Comparison of ENCODE assay signal across 26 mouse cellular contexts in the genomic region with DNA sequence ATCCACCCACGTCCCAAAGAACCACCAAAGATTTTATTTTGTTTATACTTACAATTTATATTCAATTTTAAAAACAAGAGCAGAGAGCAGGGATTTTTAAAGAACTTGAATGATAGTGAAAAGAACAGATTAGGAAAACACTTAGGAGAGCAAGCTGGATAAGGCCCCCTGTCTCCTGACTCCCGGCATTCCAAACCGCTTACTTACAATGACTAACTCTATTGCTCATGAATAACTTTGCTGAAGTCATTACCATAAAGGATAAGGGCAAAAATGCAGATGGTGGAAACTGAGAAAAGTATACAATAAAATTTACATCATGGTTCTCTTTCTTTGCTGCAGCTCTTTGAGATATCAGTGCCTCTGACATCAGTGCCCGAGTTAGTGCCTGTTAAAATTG. TPM values are rescaled to one million over a fixed set of nuclear protein-coding genes. Genes with fewer than 3 reads are reported as not detected.
A peak's percentile ranks its signal among the peaks of the same experiment; 100 is the strongest.
DNase-seq lines count a peak whose midpoint lies in the region; TF ChIP-seq lines count a peak whose summit lies in the region.
"Had no signal": no experiment of that assay in that cellular context is flagged by ENCODE, and none has a peak within 500 bp of the region (broad histone marks: within the 10 kb centered on the region; RNA-seq: fewer than 3 reads in every experiment).

No protein-coding gene starts in this region.

- no peaks in the 10 kb centered on the region for H3K79me2 ChIP-seq in myocyte (ENCODE audit: control insufficient read depth, insufficient read depth)

- no peaks in the 10 kb centered on the region for H3K36me3 ChIP-seq in myocyte (ENCODE audit: control insufficient read depth, insufficient read depth)
- no peaks in the 10 kb centered on the region for H3K36me3 ChIP-seq in embryonic facial prominence, embryonic 10.5 days (replicated peaks)
- H3K36me3 ChIP-seq: embryonic facial prominence, embryonic 12.5 days; forebrain, embryonic 10.5 days; forebrain, embryonic 12.5 days had no signal

- no peak overlapping the region for H3K4me3 ChIP-seq in myocyte
- H3K4me3 ChIP-seq in embryonic facial prominence, embryonic 10.5 days = no peak overlapping the region
- H3K4me3 ChIP-seq: embryonic facial prominence, embryonic 12.5 days; erythroblast, embryonic 14.5 days; forebrain, embryonic 10.5 days; forebrain, embryonic 12.5 days had no signal

- no peak overlapping the region for H3ac ChIP-seq in myocyte (ENCODE audit: control insufficient read depth, insufficient read length)

- intact Hi-C loops in left cerebral cortex, postnatal 14 days (cut with DNase I) = no loop called here

- no peaks in the 10 kb centered on the region for H3K4me1 ChIP-seq in embryonic facial prominence, embryonic 10.5 days
- H3K4me1 ChIP-seq: embryonic facial prominence, embryonic 12.5 days; forebrain, embryonic 10.5 days; forebrain, embryonic 12.5 days had no signal

- H3K4me2 ChIP-seq in myocyte (ENCODE audit: low read depth) = peak overlapping the region; percentile 34
- H3K4me2 ChIP-seq: embryonic facial prominence, embryonic 12.5 days; forebrain, embryonic 12.5 days had no signal

- H3K27me3 ChIP-seq in myocyte (ENCODE audit: control insufficient read depth, insufficient read depth, insufficient read length) = no peaks in the 10 kb centered on the region
- H3K27me3 ChIP-seq in embryonic facial prominence, embryonic 10.5 days (replicated peaks; ENCODE audit: low read depth, poor library complexity, severe bottlenecking) = peaks cover 37% of the 10 kb centered on the region; the same call in 1 of the 2 replicates
- H3K27me3 ChIP-seq: embryonic facial prominence, embryonic 12.5 days had no signal

- no peak for TF ChIP-seq POLR2A in myocyte (IDR thresholded peaks at IDR 0.05; ENCODE audit: insufficient read length, low read depth)

- H3K9me3 ChIP-seq in embryonic facial prominence, embryonic 10.5 days = no peaks in the 10 kb centered on the region
- H3K9me3 ChIP-seq: embryonic facial prominence, embryonic 12.5 days; forebrain, embryonic 10.5 days; forebrain, embryonic 12.5 days had no signal

- H3K27ac ChIP-seq in embryonic facial prominence, embryonic 10.5 days (replicated peaks) = no peak overlapping the region
- H3K27ac ChIP-seq: embryonic facial prominence, embryonic 12.5 days; forebrain, embryonic 10.5 days; forebrain, embryonic 12.5 days had no signal

- DNase-seq in heart, adult 11 months = peak; percentile 12
- no peak for DNase-seq in heart, adult 8-10 months (ENCODE audit: low spot score)
- peak; percentile 68 for DNase-seq in NIH3T3 (ENCODE audit: low read depth)
- DNase-seq in embryonic facial prominence, embryonic 10.5 days (ENCODE audit: low spot score) = no peak
- DNase-seq in left cerebral cortex, postnatal 14 days (ENCODE audit: low spot score in 2 of 2) = no peak
- DNase-seq: adrenal gland, adult 2 months; adrenal gland, postnatal 10 days; adrenal gland, postnatal 25 days; cerebellum, adult 11 months; cerebellum, adult 18-20 months; cerebellum, adult 8-10 months; cerebellum, adult 9-11 months; cerebellum, postnatal 14 days; cerebellum, postnatal 36 days; embryo, embryonic 11 days had no signal

- WGBS in embryonic facial prominence, embryonic 10.5 days = 83% methylated on average over 4 of the region's 4 CpGs

TF ChIP-seq in myocyte, 11 proteins besides CTCF, POLR2A, EP300 and RAD21:
- TF ChIP-seq MAX (IDR thresholded peaks at IDR 0.05; ENCODE audit: low read depth) (no peak), USF1 (IDR thresholded peaks at IDR 0.05; ENCODE audit: low read depth) (no peak), TCF3 (IDR thresholded peaks at IDR 0.05; ENCODE audit: insufficient read length, low read depth) (no peak), CEBPB (IDR thresholded peaks at IDR 0.05; ENCODE audit: insufficient read depth, poor library complexity, severe bottlenecking) (no peak), POLR2AphosphoS2 (IDR thresholded peaks at IDR 0.05; ENCODE audit: insufficient read length, low read depth) (no peak), TCF12 (IDR thresholded peaks at IDR 0.05; ENCODE audit: insufficient read depth, poor library complexity, severe bottlenecking) (no peak), MYOD1 (IDR thresholded peaks at IDR 0.05; ENCODE audit: control insufficient read depth in 1 of 3, insufficient read length in 2 of 3, low read depth in 2 of 3) (no peak), REST (IDR thresholded peaks at IDR 0.05; ENCODE audit: insufficient read depth, insufficient read length) (no peak), MYOG (IDR thresholded peaks at IDR 0.05; ENCODE audit: control insufficient read depth in 1 of 3, insufficient read depth in 1 of 3, insufficient read length in 2 of 3, low read depth in 2 of 3) (no peak), SRF (IDR thresholded peaks at IDR 0.05; ENCODE audit: control insufficient read depth, insufficient read length, low read depth) (no peak), E2F4 (IDR thresholded peaks at IDR 0.05; ENCODE audit: insufficient read depth) (no peak)
TF ChIP-seq in myocyte: peak in this region for 0.

RNA-seq across cellular contexts. Expression of gene Vegfd, which starts 20.9 kb away (rescaled TPM):
- 1 to 10 TPM; 2.7 to 4.5 (median 3.5) TPM for total RNA-seq in heart, adult 8-10 months (2022)
- polyA plus RNA-seq in myocyte (2012; fragmentation: generic; extraction: Trizol) = 2.1 TPM
- polyA plus RNA-seq in embryonic facial prominence, embryonic 10.5 days (2016; fragmentation: Nextera tagmentation; extraction: Ambion mirVana) = 4.8 and 5.3 TPM in 2 replicates
- 1 to 10 TPM; 2.4 to 2.7 TPM for total RNA-seq in left cerebral cortex, postnatal 14 days (2021)
- total RNA-seq: common myeloid progenitor, adult 5-6 weeks; MEL had no signal
- polyA plus RNA-seq: erythroblast, embryonic 14.5 days had no signal

RNA-seq across cellular contexts. Expression of gene Piga, which starts 25.5 kb away (rescaled TPM):
- total RNA-seq in heart, adult 8-10 months (2022) = 1 to 10 TPM; 1.4 to 2.4 (median 2.0) TPM
- 2.5 TPM for polyA plus RNA-seq in myocyte (2012; fragmentation: generic; extraction: Trizol)
- polyA plus RNA-seq in embryonic facial prominence, embryonic 10.5 days (2016; fragmentation: Nextera tagmentation; extraction: Ambion mirVana) = 20.0 and 22.4 TPM in 2 replicates
- 1 to 10 TPM; 5.1 to 5.5 TPM for total RNA-seq in left cerebral cortex, postnatal 14 days (2021)

RNA-seq across cellular contexts. Expression of gene Asb11, which starts 42.7 kb away (rescaled TPM):
- total RNA-seq in heart, adult 8-10 months (2022) = 100 to 1,000 TPM; 144 to 186 (median 154) TPM
- 1.6 TPM for polyA plus RNA-seq in myocyte (2012; fragmentation: generic; extraction: Trizol)
- polyA plus RNA-seq in embryonic facial prominence, embryonic 10.5 days (2016; fragmentation: Nextera tagmentation; extraction: Ambion mirVana) = not detected in 2 replicates
- total RNA-seq in left cerebral cortex, postnatal 14 days (2021) = 1 to 10 TPM; 3.8 to 4.0 TPM
- total RNA-seq: adrenal gland, postnatal 25 days; common myeloid progenitor, adult 5-6 weeks had no signal
- polyA plus RNA-seq: brain, embryonic 14.5 days; C2C12; embryonic facial prominence, embryonic 12.5 days; erythroblast, embryonic 14.5 days; forebrain, embryonic 10.5 days; forebrain, embryonic 12.5 days; forebrain, embryonic 14.5 days; forebrain, embryonic 16.5 days had no signal

Comparison
In these comparisons a context has a peak if more than half of its experiments do, and no peak if none do; other contexts are left out.
1. DNase-seq: peak in heart, adult 11 months (single experiment) and NIH3T3 (single experiment); none in heart, adult 8-10 months (single experiment), embryonic facial prominence, embryonic 10.5 days (single experiment) and left cerebral cortex, postnatal 14 days (0 of 2).
2. RNA of gene Asb11, which starts 42.7 kb away (total RNA-seq): 144 to 186 TPM in heart, adult 8-10 months; 3.8 to 4.0 TPM in left cerebral cortex, postnatal 14 days; every median in the first group is over 10 times any median in the second.